Mouse (Mus musculus) lung, adult 2 months (tissue): Measurements from ENCODE around the gene Slc48a1. TPM values are rescaled to one million over a fixed set of nuclear protein-coding genes. Genes with fewer than 3 reads are reported as not detected.

Experiments used
- DNase-seq: peaks from one replicate; pipeline ENCODE4 v3.0.0; 2022
- H3K4me1 ChIP-seq: fragments of 200-500 bp; 2 replicates; pipeline ENCODE4 v1.6.1; 2011; ENCODE audit warnings: low read length; ENCODE audit not compliant: control insufficient read depth, insufficient read depth
- H3K4me3 ChIP-seq: fragments of 200-500 bp; replicated peaks from 2 replicates; pipeline ENCODE3; 2011; ENCODE audit warnings: low read depth, mild to moderate bottlenecking, control low read depth, low read length; ENCODE audit errors: extremely low read depth
- CTCF ChIP-seq: fragments of 200-500 bp; IDR thresholded peaks from 2 replicates; pipeline ENCODE4 v1.5.1; 2011; ENCODE audit warnings: mild to moderate bottlenecking, low read length, control low read depth; ENCODE audit not compliant: insufficient read depth
- POLR2A ChIP-seq: fragments of 200-500 bp; IDR thresholded peaks from 2 replicates; pipeline ENCODE4 v1.6.1; 2011; ENCODE audit warnings: low read depth, mild to moderate bottlenecking, control low read depth, low read length, borderline replicate concordance; ENCODE audit errors: extremely low read depth
- WGBS: fragments of 180-500 bp; shearing (Covaris S2); methylation state at CpG from one replicate; pipeline ENCODE4 v1.1.7; 2018; 5-methylcytosine and 5-hydroxymethylcytosine counted together
- polyA plus RNA-seq: library from polyadenylated mRNA; depleted of rRNA; stranded (reverse); fragments of >200 nt; gene quantifications from 2 replicates; pipeline ENCODE4 v1.2.3, GENCODE M21; 2012; rRNA removed

Gene Slc48a1
- polyA plus RNA-seq, 1 experiment: 174 TPM

- Histone ChIP-seq H3K4me3 (no peak overlapping the region), H3K4me1 (peaks cover 46% of the 10 kb centered on the region)
- no peak for DNase-seq
- 63% methylated on average over 17 of the region's 17 CpGs for WGBS
- no peak for TF ChIP-seq CTCF
- no peak for TF ChIP-seq POLR2A
Observed at GRCm38 (mm10) chr15:97836153-97836893, 58.0 kb downstream of the Slc48a1 start.

GRCm38 (mm10) chr15:97836894-97837247 is 58.6 kb downstream of the Slc48a1 start:
- no peak for TF ChIP-seq CTCF
- TF ChIP-seq POLR2A: no peak
- WGBS: 15% methylated on average over 8 of the region's 8 CpGs
- H3K4me1 ChIP-seq: peaks cover 46% of the 10 kb centered on the region
- DNase-seq: peak; percentile 23
- no peak overlapping the region for H3K4me3 ChIP-seq

- WGBS: 5% methylated on average over 8 of the region's 8 CpGs
- DNase-seq: peak; percentile 72
- no peak for TF ChIP-seq POLR2A
- TF ChIP-seq CTCF: no peak
- peaks cover 41% of the 10 kb centered on the region for H3K4me1 ChIP-seq
- no peak overlapping the region for H3K4me3 ChIP-seq
Observed at GRCm38 (mm10) chr15:97837491-97838061, 59.3 kb downstream of the Slc48a1 start.

- Histone ChIP-seq H3K4me3 (no peak overlapping the region), H3K4me1 (peaks cover 35% of the 10 kb centered on the region)
- peak; percentile 35 for DNase-seq
- no peak for TF ChIP-seq POLR2A
- WGBS: 53% methylated on average over 4 of the region's 4 CpGs
Observed at GRCm38 (mm10) chr15:97838395-97838794, 60.1 kb downstream of the Slc48a1 start.

- no peak overlapping the region for H3K4me3 ChIP-seq
- peaks cover 35% of the 10 kb centered on the region for H3K4me1 ChIP-seq
- TF ChIP-seq POLR2A (no peak), CTCF (no peak)
- no peak for DNase-seq
- 94% methylated on average over 2 of the region's 2 CpGs for WGBS
Observed at GRCm38 (mm10) chr15:97839012-97839411, 60.7 kb downstream of the Slc48a1 start.

GRCm38 (mm10) chr15:97839473-97839872 is 61.2 kb downstream of the Slc48a1 start:
- TF ChIP-seq POLR2A: no peak
- TF ChIP-seq CTCF: no peak
- WGBS: 57% methylated on average over 4 of the region's 4 CpGs
- peaks cover 35% of the 10 kb centered on the region for H3K4me1 ChIP-seq

GRCm38 (mm10) chr15:97839991-97840455 is 61.7 kb downstream of the Slc48a1 start:
- TF ChIP-seq POLR2A (peak; percentile 23; the same call in 1 of the 2 replicates), CTCF (peak; percentile 50)
- H3K4me1 ChIP-seq: peaks cover 35% of the 10 kb centered on the region
- no peak overlapping the region for H3K4me3 ChIP-seq
- WGBS: 25% methylated on average over 3 of the region's 3 CpGs
- peak; percentile 81 for DNase-seq

More at GRCm38 (mm10) chr15:97839473-97839872, 61.2 kb downstream of the Slc48a1 start:
- DNase-seq: no peak
- no peak overlapping the region for H3K4me3 ChIP-seq

GRCm38 (mm10) chr15:97840781-97841180 is 62.5 kb downstream of the Slc48a1 start:
- Histone ChIP-seq H3K4me1 (peaks cover 35% of the 10 kb centered on the region), H3K4me3 (no peak overlapping the region)
- no peak for DNase-seq
- no peak for TF ChIP-seq POLR2A
- no peak for TF ChIP-seq CTCF
- 41% methylated on average over 1 of the region's 1 CpGs for WGBS

GRCm38 (mm10) chr15:97841383-97841782 is 63.1 kb downstream of the Slc48a1 start:
- H3K4me3 ChIP-seq: no peak overlapping the region
- peaks cover 30% of the 10 kb centered on the region for H3K4me1 ChIP-seq
- WGBS: 90% methylated on average over 6 of the region's 6 CpGs

GRCm38 (mm10) chr15:97842058-97842457 is 63.7 kb downstream of the Slc48a1 start:
- TF ChIP-seq POLR2A (no peak), CTCF (no peak)
- Histone ChIP-seq H3K4me3 (no peak overlapping the region), H3K4me1 (peaks cover 24% of the 10 kb centered on the region)
- no peak for DNase-seq
- 82% methylated on average over 6 of the region's 6 CpGs for WGBS

More at GRCm38 (mm10) chr15:97841383-97841782, 63.1 kb downstream of the Slc48a1 start:
- no peak for DNase-seq
- no peak for TF ChIP-seq CTCF
- no peak for TF ChIP-seq POLR2A

Other genes with a start within 250 kb of the Slc48a1 start
- 3.1 and 5.0 TPM in 2 replicates for gene Rpap3, start 72.7 kb upstream of the Slc48a1 start, polyA plus RNA-seq
- gene Endou, start 47.2 kb upstream of the Slc48a1 start, polyA plus RNA-seq: 4.0 and 18.9 TPM in 2 replicates
- gene Rapgef3, start 10.5 kb upstream of the Slc48a1 start, polyA plus RNA-seq: 94.2 and 133 TPM in 2 replicates
- 254 and 294 TPM in 2 replicates for gene Hdac7, start 66.0 kb downstream of the Slc48a1 start, polyA plus RNA-seq
- 4.0 and 6.3 TPM in 2 replicates for gene Vdr, start 132.1 kb downstream of the Slc48a1 start, polyA plus RNA-seq
- gene Tmem106c, start 185.7 kb downstream of the Slc48a1 start, polyA plus RNA-seq: 25.8 and 34.2 TPM in 2 replicates
- gene Col2a1, start 226.2 kb downstream of the Slc48a1 start, polyA plus RNA-seq: 0.14 and 0.51 TPM in 2 replicates